Mouse (Mus musculus) liver, embryonic 14.5 days (tissue): ENCODE measurements around the gene Prss42. TPM values are rescaled to one million over a fixed set of nuclear protein-coding genes. Genes with fewer than 3 reads are reported as not detected.

ENCODE experiments used
- ATAC-seq: fragments of 200-750 bp; cut with Nextera tagmentation; 2 replicates; pipeline ENCODE4 v1.8.0; 2017; ENCODE audit warnings: moderate number of reproducible peaks, mild to moderate bottlenecking, moderate library complexity; ENCODE audit not compliant: insufficient read depth
- DNase-seq, 3 experiments: peaks; one replicate each; pipeline ENCODE4 v3.0.0-alpha.2; 2012 to 2013; ENCODE audit warnings: low read depth in 3 of 3, low spot score in 3 of 3
- H3K27ac ChIP-seq: fragments of 300-500 bp; sonication (generic); 2 replicates; pipeline ENCODE4 v1.5.1; 2014; ENCODE audit warnings: moderate library complexity, mild to moderate bottlenecking, control low read depth, inconsistent platforms
- H3K27me3 ChIP-seq: fragments of 300-500 bp; sonication (generic); 2 replicates; pipeline ENCODE4 v1.6.1; 2014; ENCODE audit warnings: mild to moderate bottlenecking, low read length, moderate library complexity; ENCODE audit not compliant: control insufficient read depth, insufficient read depth
- H3K36me3 ChIP-seq: fragments of 300-500 bp; sonication (generic); replicated peaks from 2 replicates; pipeline ENCODE4 v1.6.1; 2014; ENCODE audit warnings: low read depth; ENCODE audit not compliant: control insufficient read depth, insufficient read depth
- H3K4me1 ChIP-seq, 2 experiments: fragments of 200-500 bp in 1 of 2; fragments of 300-500 bp in 1 of 2; sonication (generic) in 1 of 2; replicated peaks; 2 replicates each; pipeline ENCODE4 v1.6.1; 2012 to 2014; ENCODE audit warnings: antibody characterized with exemption in 1 of 2, inconsistent platforms in 1 of 2, low read length in 1 of 2; ENCODE audit not compliant: control insufficient read depth in 2 of 2, insufficient read depth in 2 of 2
- H3K4me2 ChIP-seq: fragments of 300-500 bp; sonication (generic); 2 replicates; pipeline ENCODE4 v1.6.1; 2014; ENCODE audit warnings: low read depth, mild to moderate bottlenecking, control low read depth, moderate library complexity
- H3K4me3 ChIP-seq, 2 experiments: fragments of 200-500 bp in 1 of 2; fragments of 300-500 bp in 1 of 2; sonication (generic) in 1 of 2; 2 replicates each; pipeline ENCODE4 v1.5.1; 2012 to 2014; ENCODE audit warnings: low read depth in 2 of 2, low read length in 2 of 2, mild to moderate bottlenecking in 2 of 2, control low read depth in 1 of 2, inconsistent platforms in 1 of 2, moderate library complexity in 1 of 2; ENCODE audit not compliant: insufficient read depth in 1 of 2
- H3K9ac ChIP-seq: fragments of 300-500 bp; sonication (generic); replicated peaks from 2 replicates; pipeline ENCODE4 v1.6.1; 2014; ENCODE audit warnings: mild to moderate bottlenecking, control low read depth, moderate library complexity
- H3K9me3 ChIP-seq: fragments of 300-500 bp; sonication (generic); 2 replicates; pipeline ENCODE4 v1.6.1; 2016; ENCODE audit warnings: low read length, mixed read lengths; ENCODE audit not compliant: control insufficient read depth
- CTCF ChIP-seq: IDR thresholded peaks from 2 replicates; pipeline ENCODE4 v1.5.1; 2016; ENCODE audit warnings: antibody characterized with exemption, low read depth, control low read depth
- EP300 ChIP-seq: IDR thresholded peaks from 2 replicates; pipeline ENCODE4 v1.6.1; 2016; ENCODE audit warnings: antibody characterized with exemption, low read depth
- WGBS: fragments of 180-500 bp; shearing (Covaris S2); extraction: QIAGEN DNeasy Blood & Tissue Kit; methylation state at CpG from one replicate; pipeline ENCODE4 v1.1.7; 2014; ENCODE audit not compliant: insufficient replicate concordance; 5-methylcytosine and 5-hydroxymethylcytosine counted together
- polyA plus RNA-seq, 2 experiments: library from polyadenylated mRNA; depleted of rRNA in 1 of 2; stranded (reverse) in 1 of 2; unstranded in 1 of 2; fragments of >200 nt; fragmentation: Nextera tagmentation in 1 of 2; extraction: Ambion mirVana in 1 of 2; gene quantifications; 2 replicates each; pipeline versions ENCODE4 v1.2.1 to v1.2.3; 2012 to 2014

Prss42 gene
- polyA plus RNA-seq, 2 experiments = 0.02 TPM; not detected in 1

DNA sequence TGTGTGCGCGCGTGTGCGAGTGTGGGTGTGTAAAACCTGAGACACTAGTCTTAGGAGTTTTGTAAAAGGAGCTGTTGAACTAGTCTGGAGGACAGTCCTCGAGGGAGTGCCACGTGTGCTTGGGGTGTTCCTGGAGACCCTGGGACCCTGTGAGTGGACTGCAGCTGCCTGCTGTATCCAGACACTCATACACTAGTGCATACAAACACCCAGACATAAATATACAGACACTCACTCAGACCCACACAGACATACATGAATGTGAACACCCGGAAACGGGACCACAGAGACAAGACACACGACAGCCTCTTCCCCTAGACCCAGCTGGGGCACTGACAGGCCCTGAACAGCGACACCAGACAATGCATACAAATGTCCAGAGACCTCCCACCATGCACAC, 35.2 kb upstream of the Prss42 start:
- Histone ChIP-seq H3K4me2 (no peak overlapping the region), H3K4me1 (no peaks in the 10 kb centered on the region), H3K27me3 (no peaks in the 10 kb centered on the region), H3K27ac (no peak overlapping the region), H3K9me3 (no peaks in the 10 kb centered on the region), H3K4me3 (no peak overlapping the region), H3K9ac (no peak overlapping the region), H3K36me3 (no peaks in the 10 kb centered on the region)
- DNase-seq (no peak), ATAC-seq (no peak)
- TF ChIP-seq CTCF (no peak), EP300 (no peak)
- 68% methylated on average over 10 of the region's 10 CpGs for WGBS

- Histone ChIP-seq H3K9me3 (no peaks in the 10 kb centered on the region), H3K27me3 (no peaks in the 10 kb centered on the region), H3K4me3 (no peak overlapping the region), H3K9ac (no peak overlapping the region), H3K4me1 (no peaks in the 10 kb centered on the region), H3K27ac (no peak overlapping the region), H3K4me2 (no peak overlapping the region), H3K36me3 (no peaks in the 10 kb centered on the region)
- no peak for DNase-seq
- WGBS = 62% methylated on average over 2 of the region's 2 CpGs
- TF ChIP-seq CTCF (no peak), EP300 (no peak)
- no peak for ATAC-seq
These were observed 34.6 kb upstream of the Prss42 start for GRCm38 (mm10) chr9:110763405-110763804.

- DNase-seq (no peak), ATAC-seq (no peak)
- Histone ChIP-seq H3K4me3 (no peak overlapping the region), H3K27ac (no peak overlapping the region), H3K4me2 (no peak overlapping the region), H3K27me3 (no peaks in the 10 kb centered on the region), H3K9me3 (no peaks in the 10 kb centered on the region), H3K36me3 (no peaks in the 10 kb centered on the region), H3K9ac (no peak overlapping the region), H3K4me1 (no peaks in the 10 kb centered on the region)
- TF ChIP-seq EP300 = no peak
- no peak for TF ChIP-seq CTCF
- WGBS = 80% methylated on average over 10 of the region's 10 CpGs
These were observed 25.6 kb upstream of the Prss42 start for GRCm38 (mm10) chr9:110772336-110772735.

DNA sequence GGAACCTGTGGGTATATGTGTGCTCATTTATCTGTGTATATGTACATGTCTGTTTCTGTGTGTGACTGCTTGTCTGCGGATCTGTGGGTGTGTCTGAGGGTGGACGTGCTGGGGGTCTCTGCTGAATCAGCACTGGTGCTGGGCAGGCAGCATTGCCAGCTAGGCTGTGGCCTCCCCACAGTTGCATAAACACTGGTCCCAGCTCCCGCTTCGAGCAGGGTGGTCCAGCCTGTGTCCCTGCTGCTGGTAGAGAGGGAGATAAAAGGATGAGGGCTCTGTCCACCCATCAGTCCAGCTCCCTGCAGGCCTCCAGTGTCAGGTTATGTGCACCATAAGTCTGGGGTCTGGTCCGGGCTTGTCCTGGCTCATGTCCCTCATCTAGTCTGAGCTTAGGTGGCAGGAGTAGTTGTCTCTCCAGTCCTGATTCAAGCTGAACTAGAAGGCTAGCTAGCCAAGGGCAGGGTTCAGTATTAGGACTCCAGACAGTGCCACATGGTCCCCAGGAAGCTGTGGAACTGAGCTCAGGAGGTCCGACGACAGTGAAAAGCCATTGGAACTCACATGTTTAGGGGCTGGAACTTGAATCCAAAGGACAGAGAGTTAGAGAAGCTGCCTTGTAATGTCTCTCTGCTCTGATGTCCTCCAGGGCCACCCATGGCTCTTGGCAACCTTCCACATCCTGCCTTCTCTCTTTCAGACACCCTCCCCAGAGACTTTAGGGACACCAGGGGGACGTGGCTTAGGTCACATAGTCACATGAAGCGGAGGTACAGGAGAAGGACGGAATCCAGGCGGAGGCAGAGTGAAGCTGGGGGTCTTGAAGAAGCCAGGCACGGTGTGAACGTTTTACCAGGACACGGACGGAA, 23.3 kb upstream of the Prss42 start:
- Histone ChIP-seq H3K36me3 (no peaks in the 10 kb centered on the region), H3K4me3 (no peak overlapping the region), H3K4me2 (no peak overlapping the region), H3K4me1 (no peaks in the 10 kb centered on the region), H3K9me3 (no peaks in the 10 kb centered on the region), H3K27ac (no peak overlapping the region), H3K27me3 (no peaks in the 10 kb centered on the region), H3K9ac (no peak overlapping the region)
- DNase-seq (no peak), ATAC-seq (no peak)
- 69% methylated on average over 15 of the region's 15 CpGs for WGBS
- TF ChIP-seq EP300 (no peak), CTCF (no peak)

DNA sequence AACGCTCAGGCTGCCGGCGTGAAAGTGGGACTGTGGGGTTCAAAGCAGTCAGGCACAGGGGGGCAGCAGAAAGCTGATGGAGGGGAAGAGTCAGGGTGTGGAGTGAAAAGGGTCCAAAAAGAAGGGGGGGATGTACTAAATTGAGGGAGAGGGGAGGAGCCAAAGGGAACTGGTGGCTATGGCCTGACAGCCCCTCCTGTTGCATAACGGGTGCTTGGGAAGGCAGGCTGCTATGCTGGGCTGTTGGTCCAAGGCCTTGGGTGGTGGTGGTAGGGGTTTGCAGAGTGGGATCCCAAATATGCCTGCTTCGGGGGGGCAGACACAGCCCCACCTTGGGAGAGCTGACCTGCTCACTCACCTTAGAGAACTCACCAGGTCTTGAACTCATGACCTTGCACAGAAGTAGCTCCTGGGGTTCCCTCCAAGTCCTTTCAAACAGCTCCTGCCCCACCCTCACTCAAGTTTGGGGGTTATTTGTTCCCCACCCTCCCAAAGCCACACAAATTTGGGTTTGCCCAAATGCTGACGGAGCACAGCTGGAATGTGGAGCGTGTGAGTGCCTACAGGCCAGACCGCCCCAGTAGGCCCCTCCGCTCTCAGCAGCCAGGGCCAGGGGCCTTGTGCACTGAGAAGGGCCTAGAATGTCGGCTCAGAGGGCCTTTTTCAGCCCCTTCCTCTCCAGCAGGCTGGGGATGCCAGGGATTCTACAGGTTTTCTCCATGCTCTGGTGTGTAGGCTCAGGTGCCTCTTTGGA, 22.5 kb upstream of the Prss42 start:
- TF ChIP-seq EP300 (no peak), CTCF (no peak)
- no peaks in the 10 kb centered on the region for H3K4me1 ChIP-seq
- H3K36me3 ChIP-seq = no peaks in the 10 kb centered on the region
- no peaks in the 10 kb centered on the region for H3K9me3 ChIP-seq
- H3K9ac ChIP-seq = no peak overlapping the region
- WGBS = 70% methylated on average over 10 of the region's 10 CpGs
- no peak overlapping the region for H3K27ac ChIP-seq
- peaks cover 1% of the 10 kb centered on the region for H3K27me3 ChIP-seq
- no peak for DNase-seq
- H3K4me3 ChIP-seq = no peak overlapping the region
- ATAC-seq = no peak
- H3K4me2 ChIP-seq = no peak overlapping the region
